Mouse (Mus musculus): ENCODE data around the gene Cdon.
"Not testable (repeated sequence)": the region's sequence is repeated elsewhere in the genome, so short reads cannot be mapped to it uniquely, and the experiment has no call there.

The Cdon gene

DNA sequence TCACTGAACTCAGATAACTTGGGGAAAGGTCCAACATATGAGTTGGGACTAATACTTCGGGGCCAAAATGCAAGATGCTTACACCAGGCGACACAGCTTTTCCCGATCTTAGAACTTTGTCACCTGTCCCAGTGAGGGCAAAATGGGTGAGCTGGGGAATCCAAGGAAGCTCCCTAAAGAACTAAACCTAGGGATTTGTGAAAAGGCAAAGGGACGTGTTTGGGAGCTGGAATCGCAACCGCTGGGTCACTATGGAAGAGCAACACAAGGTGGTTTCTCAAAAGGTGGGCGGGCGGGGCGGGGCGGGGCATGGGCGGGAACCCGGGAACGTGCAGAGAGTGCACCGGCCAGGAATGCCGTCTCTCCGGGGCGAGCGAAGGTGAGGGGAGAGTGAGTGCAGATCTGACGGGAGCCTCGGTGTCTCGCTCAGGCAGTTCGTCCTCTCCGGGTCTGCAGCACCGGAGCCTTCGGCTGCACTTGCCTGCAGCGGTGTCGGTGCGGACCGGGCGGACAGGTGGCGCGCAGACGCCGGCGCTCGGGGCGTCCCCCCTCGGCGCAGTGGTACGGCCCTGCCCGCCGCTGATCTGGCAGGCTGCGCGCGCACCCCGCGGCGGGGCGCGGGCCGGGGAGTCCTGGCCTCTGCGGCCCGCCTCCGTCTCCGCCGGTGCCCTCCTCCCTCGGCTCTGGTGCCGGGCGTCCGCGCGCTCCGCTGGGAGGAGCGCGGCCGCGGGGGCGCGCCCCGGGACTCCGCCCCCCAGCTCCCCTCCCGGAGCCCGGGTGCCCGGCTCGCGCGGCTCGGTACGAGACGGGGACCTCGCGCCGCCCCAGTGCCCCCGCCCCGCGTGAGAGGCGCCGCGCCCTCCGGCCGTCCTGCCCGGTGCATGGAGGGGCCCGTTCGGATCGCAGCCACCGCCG lies at the start of gene Cdon:
Cdon (plus strand) TSS at position 324 of the 915 bp plus-strand sequence.
- DNase-seq (ENCODE audit: low spot score), result peak; percentile 91

DNA sequence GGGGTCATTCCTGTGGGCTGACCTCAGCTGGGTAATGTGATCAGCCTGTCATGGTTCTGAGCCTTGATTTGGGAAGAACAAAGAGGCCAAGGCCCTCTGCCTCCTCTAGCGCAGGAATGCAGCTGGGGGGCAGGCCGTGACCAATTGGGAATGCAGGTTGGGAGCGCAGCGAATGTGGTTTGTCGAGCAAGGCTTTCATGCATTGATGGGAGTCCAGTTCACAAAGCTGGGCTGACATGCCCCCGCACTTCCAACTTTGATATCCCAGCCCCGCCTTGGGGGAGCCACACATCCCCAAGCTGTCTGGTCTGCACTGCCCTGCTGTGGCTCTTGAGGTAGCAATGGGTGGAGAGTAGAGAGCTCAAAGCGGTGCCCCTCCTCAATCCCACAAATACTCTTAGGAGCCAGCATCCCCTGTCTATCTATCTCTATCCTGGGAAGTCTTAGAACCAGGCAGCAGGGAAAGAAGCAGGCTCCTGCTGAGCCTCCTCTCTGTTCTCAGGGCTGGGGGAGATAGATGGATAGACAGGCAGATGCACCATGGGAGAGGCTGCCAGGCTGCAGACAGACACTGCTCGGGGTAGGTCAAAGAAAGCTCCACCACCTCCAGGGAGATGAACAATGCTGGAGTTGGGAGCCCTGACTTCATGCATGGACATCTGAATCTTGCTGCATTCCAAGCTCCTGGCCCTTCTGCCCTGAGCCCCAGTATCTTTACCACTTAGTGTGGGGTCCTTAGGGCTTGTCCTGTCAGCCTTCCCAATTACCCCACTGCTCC lies 48.4 kb upstream of the Cdon start:
- peak; percentile 92 for DNase-seq (ENCODE audit: low spot score)

GRCm38 (mm10) chr9:35377916-35378315 lies 43.0 kb upstream of the Cdon start:
- DNase-seq (ENCODE audit: low spot score), result no peak

DNA sequence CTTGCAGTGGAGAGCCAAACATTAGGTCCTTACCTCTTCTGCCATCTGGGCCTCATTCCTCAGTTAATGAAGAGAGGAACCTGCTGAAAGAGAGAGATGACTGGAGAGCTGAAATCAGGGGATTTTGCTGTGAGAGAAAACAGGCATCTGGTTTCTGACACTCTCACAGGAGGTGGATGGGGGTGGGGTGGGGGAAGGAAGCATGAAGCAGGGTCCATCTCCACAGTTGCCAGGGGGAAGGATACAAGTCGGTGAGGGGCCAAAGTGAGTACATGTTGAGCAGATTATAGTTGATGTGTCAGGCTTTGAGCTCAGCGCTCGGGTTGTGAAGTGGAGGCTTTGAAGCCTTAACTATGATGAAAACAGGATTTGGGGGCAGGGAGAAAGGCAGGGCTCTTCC lies 41.9 kb upstream of the Cdon start:
- no peak for DNase-seq (ENCODE audit: low spot score)

DNA sequence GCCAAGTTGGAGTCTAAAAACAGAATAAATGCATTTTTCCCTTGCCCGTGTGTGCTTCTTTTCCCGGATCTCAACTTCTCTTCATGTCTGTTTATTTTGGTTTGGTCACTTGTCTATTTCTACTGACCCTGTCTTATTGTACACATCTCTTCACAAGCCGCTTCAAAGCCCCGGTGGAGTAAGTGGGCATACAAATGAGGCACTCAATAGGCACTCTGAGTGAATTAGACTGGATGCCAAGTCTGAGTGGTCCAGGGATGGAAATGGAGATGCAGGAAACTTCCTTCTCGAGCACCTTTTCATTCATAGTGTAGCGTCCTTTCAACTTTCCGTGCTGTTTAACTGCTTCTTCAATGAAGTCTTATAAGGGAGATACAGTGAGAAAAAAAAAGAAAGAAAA lies 21.0 kb upstream of the Cdon start:
- DNase-seq (ENCODE audit: low spot score), result no peak

DNA sequence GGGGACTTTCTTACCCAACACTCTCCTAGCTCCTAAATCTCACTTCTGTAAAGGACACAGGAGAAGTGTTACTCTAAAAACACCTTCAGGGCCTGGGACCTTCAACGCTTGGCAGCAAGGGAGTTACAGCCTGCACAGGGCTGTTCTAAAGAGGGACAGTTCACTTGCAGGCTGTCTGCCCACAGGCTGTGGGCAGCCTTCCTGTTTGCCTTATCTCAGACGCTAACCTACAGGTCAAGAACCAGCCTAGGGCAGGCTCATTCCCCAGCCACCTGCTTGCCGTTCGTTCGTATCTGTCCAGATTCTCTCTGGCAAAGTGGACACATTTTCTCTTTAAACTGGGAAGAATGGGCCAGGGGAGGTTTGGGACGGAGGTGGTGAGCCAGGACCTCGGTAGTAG lies 20.5 kb upstream of the Cdon start:
- peak; percentile 36 for DNase-seq (ENCODE audit: low spot score)

- DNase-seq (ENCODE audit: low spot score), result peak; percentile 69
These were observed 20.1 kb upstream of the Cdon start for GRCm38 (mm10) chr9:35400831-35401230.

DNA sequence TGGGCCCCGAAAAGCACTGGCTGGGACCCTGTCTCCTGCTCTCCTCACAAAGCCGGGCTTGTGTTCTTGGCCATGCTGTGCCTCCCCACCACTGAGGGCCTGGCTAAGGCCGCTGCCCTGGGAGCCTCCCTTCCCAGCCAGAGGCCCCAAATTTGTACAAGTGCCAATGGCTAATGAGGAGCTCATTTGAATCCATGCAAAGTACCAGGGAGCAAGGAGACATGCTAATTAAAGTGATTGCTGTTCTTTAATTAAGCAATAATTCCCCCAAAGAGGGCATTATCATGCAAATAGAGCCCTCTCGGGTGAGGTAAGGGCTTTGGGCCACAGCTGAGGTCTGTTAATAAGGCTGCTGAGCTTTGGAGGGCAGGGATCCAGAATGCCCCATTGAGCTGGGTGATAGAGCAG lies 18.3 kb upstream of the Cdon start:
- no peak for DNase-seq (ENCODE audit: low spot score)

- DNase-seq (ENCODE audit: low spot score), result no peak
These were observed 17.4 kb upstream of the Cdon start for GRCm38 (mm10) chr9:35403490-35403889.

GRCm38 (mm10) chr9:35405038-35405905 lies 15.7 kb upstream of the Cdon start:
- DNase-seq (ENCODE audit: low spot score), result peak; percentile 21

GRCm38 (mm10) chr9:35411225-35411965 lies 9.5 kb upstream of the Cdon start:
- DNase-seq (ENCODE audit: low spot score), result no peak

GRCm38 (mm10) chr9:35411975-35412374 lies 9.0 kb upstream of the Cdon start:
- DNase-seq (ENCODE audit: low spot score), result no peak

- DNase-seq (ENCODE audit: low spot score), result peak; percentile 75
These were observed 855 bp downstream of the Cdon start for GRCm38 (mm10) chr9:35421730-35422235.

DNA sequence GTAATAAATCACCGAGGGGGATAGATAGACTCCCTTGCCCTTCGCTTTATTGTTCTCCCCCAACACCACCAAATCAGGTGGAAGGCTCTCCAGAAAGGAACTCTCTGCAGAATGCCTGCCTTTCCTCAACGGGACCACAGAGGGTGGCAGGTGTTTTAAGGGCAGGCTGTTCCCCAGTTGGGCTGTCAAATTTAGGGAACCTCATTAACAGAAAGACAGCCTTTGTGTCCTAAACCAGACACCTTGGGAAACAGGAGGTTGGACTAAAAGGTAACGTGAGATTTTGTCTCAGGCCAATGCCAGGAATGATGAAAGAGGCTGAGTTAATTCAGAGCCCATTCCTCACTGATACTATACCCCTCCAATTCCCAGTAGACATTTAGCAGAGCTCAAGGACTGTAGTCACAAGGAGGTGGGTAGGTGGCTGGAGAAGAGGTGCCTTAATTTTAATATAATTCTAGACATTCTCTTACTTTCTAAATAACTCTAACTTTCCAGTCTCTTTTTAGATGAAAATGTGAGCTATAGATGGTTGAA lies 1.5 kb downstream of the Cdon start:
- DNase-seq (ENCODE audit: low spot score), result peak; percentile 27

DNA sequence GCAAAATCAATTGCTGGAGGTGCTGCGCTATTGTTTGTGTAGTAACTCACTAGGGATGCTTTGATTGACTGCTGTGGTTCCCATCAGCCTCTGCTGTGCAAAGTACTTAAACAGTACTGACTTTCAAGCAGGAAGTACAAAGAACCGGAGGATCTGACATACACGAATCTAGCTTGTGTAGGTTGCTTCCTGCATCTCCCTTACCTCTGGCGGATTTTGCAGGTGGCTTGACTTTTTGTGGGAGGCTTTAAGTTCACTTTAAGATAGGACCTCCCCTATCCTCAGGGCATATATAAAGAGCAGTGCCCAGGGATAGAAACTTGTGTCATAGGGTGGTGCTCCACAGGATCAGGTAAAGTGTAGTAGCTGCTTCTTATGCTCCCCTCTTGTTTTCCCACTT lies 2.3 kb downstream of the Cdon start:
- DNase-seq (ENCODE audit: low spot score), result peak; percentile 49

- DNase-seq (ENCODE audit: low spot score), result peak; percentile 75
These were observed 3.7 kb downstream of the Cdon start for GRCm38 (mm10) chr9:35424671-35425070.

GRCm38 (mm10) chr9:35430476-35430875 lies 9.5 kb downstream of the Cdon start:
- DNase-seq (ENCODE audit: low spot score), result no peak

DNA sequence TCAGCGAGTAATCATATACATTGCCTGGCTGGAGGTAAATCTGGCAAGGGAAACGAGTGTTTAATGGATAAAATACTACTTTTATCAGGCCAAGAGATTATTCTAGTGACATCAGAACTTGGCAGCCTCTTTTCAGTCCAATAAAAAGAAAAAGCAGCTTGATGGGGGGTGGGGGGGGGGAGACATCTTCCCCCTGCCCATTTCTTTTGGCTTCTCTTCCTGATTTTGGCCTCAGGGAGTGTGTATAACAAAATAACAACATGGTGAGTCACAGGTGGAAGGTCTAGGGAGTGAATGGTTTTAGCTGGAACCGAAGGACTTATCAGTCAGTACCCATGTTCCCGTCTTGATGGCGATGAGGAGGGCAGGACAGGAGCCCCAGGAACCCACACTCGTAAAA lies 10.5 kb downstream of the Cdon start:
- no peak for DNase-seq (ENCODE audit: low spot score)

DNA sequence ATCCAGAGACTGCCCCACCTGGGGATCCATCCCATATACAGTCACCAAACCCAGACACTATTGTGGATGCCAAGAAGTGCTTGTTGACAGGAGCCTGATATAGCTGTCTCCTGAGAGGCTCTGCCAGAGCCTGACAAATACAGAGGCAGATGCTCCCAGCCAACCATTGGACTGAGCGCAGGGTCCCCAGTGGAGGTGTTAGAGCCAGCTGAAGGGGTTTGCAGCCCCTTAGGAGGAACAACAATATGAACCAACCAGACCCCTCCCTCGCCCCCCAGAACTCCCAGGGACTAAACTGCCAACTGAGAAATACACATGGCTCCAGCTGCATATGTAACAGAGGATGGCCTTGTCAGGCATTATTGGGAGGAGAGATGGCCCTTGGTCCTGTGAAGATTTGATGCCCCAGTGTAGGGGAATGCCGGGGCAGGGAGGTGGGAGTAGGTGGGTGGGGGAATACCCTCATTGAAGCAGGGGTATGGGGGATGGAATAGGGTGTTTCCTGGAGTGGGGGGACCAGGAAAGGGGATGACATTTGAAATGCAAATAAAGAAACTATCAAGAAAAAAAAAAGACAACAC lies 11.9 kb downstream of the Cdon start:
- DNase-seq (ENCODE audit: low spot score), result not testable (repeated sequence)

DNA sequence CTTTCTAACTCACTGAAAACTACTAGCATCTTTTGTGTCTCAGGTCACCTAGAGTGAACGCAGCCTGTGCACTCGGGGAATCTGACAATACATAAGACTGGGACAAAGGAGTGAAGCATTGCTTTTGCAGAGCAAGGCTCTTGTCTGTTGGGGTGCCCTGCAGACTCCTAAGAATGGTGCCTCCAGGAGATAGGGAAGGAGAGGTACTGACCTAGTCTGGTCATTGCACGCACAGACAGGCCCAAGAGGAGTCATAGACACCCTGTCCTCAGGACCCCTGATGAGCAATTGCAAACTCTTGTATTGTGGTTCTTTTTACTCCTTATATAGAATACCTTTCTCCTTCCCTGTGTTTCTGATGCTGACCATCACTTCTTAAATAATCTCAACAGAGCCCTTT lies 13.4 kb downstream of the Cdon start:
- DNase-seq (ENCODE audit: low spot score), result peak; percentile 22
